Mouse (Mus musculus): ENCODE measurements around the gene Ehd2. TPM values are rescaled to one million over a fixed set of nuclear protein-coding genes. Genes with fewer than 3 reads are reported as not detected.

Gene Ehd2
- polyA plus RNA-seq, 1 experiment from 2014 or later: not detected

- 85% methylated on average over 3 of the region's 3 CpGs for WGBS (ENCODE audit: missing documents)
- H3K36me3 ChIP-seq (ENCODE audit: inconsistent target): peaks cover 70% of the 10 kb centered on the region
These were observed 25.8 kb upstream of the Ehd2 start for GRCm38 (mm10) chr7:15993152-15993551.

GRCm38 (mm10) chr7:15991764-15992163 lies 24.4 kb upstream of the Ehd2 start:
- Histone ChIP-seq H3K79me2 (ENCODE audit: inconsistent target) (no peaks in the 10 kb centered on the region), H3K36me3 (ENCODE audit: inconsistent target) (peaks cover 65% of the 10 kb centered on the region)
- WGBS (ENCODE audit: missing documents): 74% methylated on average over 3 of the region's 3 CpGs

More at GRCm38 (mm10) chr7:15993152-15993551, 25.8 kb upstream of the Ehd2 start:
- Histone ChIP-seq H3K27ac (no peak overlapping the region), H3K4me3 (ENCODE audit: inconsistent target) (no peak overlapping the region), H3K79me2 (ENCODE audit: inconsistent target) (no peaks in the 10 kb centered on the region)

GRCm38 (mm10) chr7:15987661-15988356 lies 20.4 kb upstream of the Ehd2 start:
- WGBS (ENCODE audit: missing documents): 96% methylated on average over 11 of the region's 16 CpGs
- H3K27ac ChIP-seq: no peak overlapping the region
- H3K36me3 ChIP-seq (ENCODE audit: inconsistent target): peaks cover 40% of the 10 kb centered on the region; the same call in 1 of the 2 replicates
- H3K79me2 ChIP-seq (ENCODE audit: inconsistent target): peaks cover 2% of the 10 kb centered on the region; the same call in 1 of the 2 replicates
- no peak overlapping the region for H3K4me3 ChIP-seq (ENCODE audit: inconsistent target)

More at GRCm38 (mm10) chr7:15991764-15992163, 24.4 kb upstream of the Ehd2 start:
- H3K27ac ChIP-seq: no peak overlapping the region
- no peak overlapping the region for H3K4me3 ChIP-seq (ENCODE audit: inconsistent target)

- 18% methylated on average over 4 of the region's 4 CpGs for WGBS (ENCODE audit: missing documents)
- peaks cover 37% of the 10 kb centered on the region for H3K36me3 ChIP-seq (ENCODE audit: inconsistent target)
- no peak overlapping the region for H3K27ac ChIP-seq
- H3K79me2 ChIP-seq (ENCODE audit: inconsistent target): peaks cover 22% of the 10 kb centered on the region; the same call in 1 of the 2 replicates
- no peak overlapping the region for H3K4me3 ChIP-seq (ENCODE audit: inconsistent target)
These were observed 15.5 kb upstream of the Ehd2 start for GRCm38 (mm10) chr7:15982729-15983407.

- Histone ChIP-seq H3K27ac (no peak overlapping the region), H3K36me3 (ENCODE audit: inconsistent target) (peaks cover 42% of the 10 kb centered on the region), H3K4me3 (ENCODE audit: inconsistent target) (no peak overlapping the region), H3K79me2 (ENCODE audit: inconsistent target) (peaks cover 22% of the 10 kb centered on the region; the same call in 1 of the 2 replicates)
- WGBS (ENCODE audit: missing documents): 96% methylated on average over 4 of the region's 4 CpGs
These were observed 14.2 kb upstream of the Ehd2 start for GRCm38 (mm10) chr7:15981538-15981937.

GRCm38 (mm10) chr7:15980246-15980645 lies 12.9 kb upstream of the Ehd2 start:
- Histone ChIP-seq H3K4me3 (ENCODE audit: inconsistent target) (no peak overlapping the region), H3K27ac (no peak overlapping the region), H3K36me3 (ENCODE audit: inconsistent target) (peaks cover 40% of the 10 kb centered on the region), H3K79me2 (ENCODE audit: inconsistent target) (peaks cover 22% of the 10 kb centered on the region; the same call in 1 of the 2 replicates)
- WGBS (ENCODE audit: missing documents): 72% methylated on average over 8 of the region's 8 CpGs

GRCm38 (mm10) chr7:15975904-15976303 lies 8.5 kb upstream of the Ehd2 start:
- Histone ChIP-seq H3K79me2 (ENCODE audit: inconsistent target) (peaks cover 4% of the 10 kb centered on the region; the same call in 1 of the 2 replicates), H3K36me3 (ENCODE audit: inconsistent target) (peaks cover 57% of the 10 kb centered on the region), H3K27ac (no peak overlapping the region), H3K4me3 (ENCODE audit: inconsistent target) (no peak overlapping the region)
- WGBS (ENCODE audit: missing documents): 72% methylated on average over 4 of the region's 4 CpGs

- WGBS (ENCODE audit: missing documents): 79% methylated on average over 6 of the region's 10 CpGs
- no peak overlapping the region for H3K4me3 ChIP-seq (ENCODE audit: inconsistent target)
These were observed 8.1 kb upstream of the Ehd2 start for GRCm38 (mm10) chr7:15975451-15975850.

GRCm38 (mm10) chr7:15974712-15975111 lies 7.3 kb upstream of the Ehd2 start:
- WGBS (ENCODE audit: missing documents): 31% methylated on average over 5 of the region's 5 CpGs
- Histone ChIP-seq H3K27ac (no peak overlapping the region), H3K4me3 (ENCODE audit: inconsistent target) (no peak overlapping the region), H3K36me3 (ENCODE audit: inconsistent target) (peaks cover 57% of the 10 kb centered on the region), H3K79me2 (ENCODE audit: inconsistent target) (no peaks in the 10 kb centered on the region)

More at GRCm38 (mm10) chr7:15975451-15975850, 8.1 kb upstream of the Ehd2 start:
- Histone ChIP-seq H3K36me3 (ENCODE audit: inconsistent target) (peaks cover 57% of the 10 kb centered on the region), H3K27ac (no peak overlapping the region), H3K79me2 (ENCODE audit: inconsistent target) (no peaks in the 10 kb centered on the region)

- 95% methylated on average over 25 of the region's 25 CpGs for WGBS (ENCODE audit: missing documents)
- Histone ChIP-seq H3K4me3 (ENCODE audit: inconsistent target) (no peak overlapping the region), H3K79me2 (ENCODE audit: inconsistent target) (no peaks in the 10 kb centered on the region), H3K27ac (no peak overlapping the region), H3K36me3 (ENCODE audit: inconsistent target) (peaks cover 40% of the 10 kb centered on the region)
These were observed 4.9 kb upstream of the Ehd2 start for GRCm38 (mm10) chr7:15972247-15972646.

GRCm38 (mm10) chr7:15969674-15970073 lies 2.3 kb upstream of the Ehd2 start:
- Histone ChIP-seq H3K79me2 (ENCODE audit: inconsistent target) (no peaks in the 10 kb centered on the region), H3K4me3 (ENCODE audit: inconsistent target) (no peak overlapping the region), H3K36me3 (ENCODE audit: inconsistent target) (peaks cover 28% of the 10 kb centered on the region), H3K27ac (no peak overlapping the region)
- 100% methylated on average over 2 of the region's 3 CpGs for WGBS (ENCODE audit: missing documents)

GRCm38 (mm10) chr7:15968322-15968721 lies 955 bp upstream of the Ehd2 start:
- 89% methylated on average over 8 of the region's 8 CpGs for WGBS (ENCODE audit: missing documents)

GRCm38 (mm10) chr7:15966489-15966888 lies 878 bp downstream of the Ehd2 start:
- Histone ChIP-seq H3K4me3 (ENCODE audit: inconsistent target) (no peak overlapping the region), H3K79me2 (ENCODE audit: inconsistent target) (no peaks in the 10 kb centered on the region), H3K36me3 (ENCODE audit: inconsistent target) (peaks cover 3% of the 10 kb centered on the region; the same call in 1 of the 2 replicates), H3K27ac (no peak overlapping the region)
- WGBS (ENCODE audit: missing documents): 80% methylated on average over 3 of the region's 3 CpGs

More at GRCm38 (mm10) chr7:15968322-15968721, 955 bp upstream of the Ehd2 start:
- Histone ChIP-seq H3K36me3 (ENCODE audit: inconsistent target) (peaks cover 15% of the 10 kb centered on the region; the same call in 1 of the 2 replicates), H3K4me3 (ENCODE audit: inconsistent target) (no peak overlapping the region), H3K79me2 (ENCODE audit: inconsistent target) (no peaks in the 10 kb centered on the region), H3K27ac (no peak overlapping the region)

GRCm38 (mm10) chr7:15963798-15964652 lies 3.3 kb downstream of the Ehd2 start:
- 77% methylated on average over 31 of the region's 32 CpGs for WGBS (ENCODE audit: missing documents)
- Histone ChIP-seq H3K79me2 (ENCODE audit: inconsistent target) (no peaks in the 10 kb centered on the region), H3K27ac (no peak overlapping the region), H3K36me3 (ENCODE audit: inconsistent target) (no peaks in the 10 kb centered on the region), H3K4me3 (ENCODE audit: inconsistent target) (no peak overlapping the region)
